Mouse (Mus musculus) stomach, embryonic 14.5 days (tissue): Measurements from ENCODE around the gene Cd6. TPM values are rescaled to one million over a fixed set of nuclear protein-coding genes. Genes with fewer than 3 reads are reported as not detected.

ENCODE experiments used
- ATAC-seq: fragments of 200-750 bp; cut with Nextera tagmentation; 2 replicates; pipeline ENCODE4 v1.8.0; 2017; ENCODE audit warnings: low read depth, moderate TSS enrichment; ENCODE audit not compliant: insufficient number of reproducible peaks, insufficient read depth, low FRiP score
- H3K27ac ChIP-seq: fragments of 300-500 bp; sonication (generic); 2 replicates; pipeline ENCODE4 v1.5.1; 2014; ENCODE audit warnings: mild to moderate bottlenecking, low read length, moderate library complexity, mixed read lengths
- H3K27me3 ChIP-seq: fragments of 300-500 bp; sonication (generic); 2 replicates; pipeline ENCODE4 v1.6.1; 2014; ENCODE audit warnings: low read length, control low read depth, mixed read lengths; ENCODE audit not compliant: control insufficient read depth, insufficient read depth
- H3K36me3 ChIP-seq: fragments of 300-500 bp; sonication (generic); 2 replicates; pipeline ENCODE4 v1.6.1; 2014; ENCODE audit warnings: mild to moderate bottlenecking, control low read depth, low read length, moderate library complexity, mixed read lengths; ENCODE audit not compliant: control insufficient read depth, insufficient read depth
- H3K4me1 ChIP-seq: fragments of 300-500 bp; sonication (generic); 2 replicates; pipeline ENCODE4 v1.6.1; 2014; ENCODE audit warnings: low read length, control low read depth, mixed read lengths; ENCODE audit not compliant: control insufficient read depth, insufficient read depth
- H3K4me2 ChIP-seq: fragments of 300-500 bp; sonication (generic); replicated peaks from 2 replicates; pipeline ENCODE4 v1.6.1; 2014; ENCODE audit warnings: low read depth, low read length, control low read depth
- H3K4me3 ChIP-seq: fragments of 300-500 bp; sonication (generic); 2 replicates; pipeline ENCODE4 v1.5.1; 2014; ENCODE audit warnings: low read depth, low read length, control low read depth
- H3K9ac ChIP-seq: fragments of 300-500 bp; sonication (generic); replicated peaks from 2 replicates; pipeline ENCODE4 v1.6.1; 2014; ENCODE audit warnings: low read depth, mild to moderate bottlenecking, control low read depth, low read length, moderate library complexity, mixed read lengths
- H3K9me3 ChIP-seq: fragments of 300-500 bp; sonication (generic); 2 replicates; pipeline ENCODE4 v1.6.1; 2016; ENCODE audit warnings: low read depth, low read length, control low read depth; ENCODE audit not compliant: control insufficient read depth
- WGBS: fragments of 180-500 bp; shearing (Covaris S2); extraction: QIAGEN DNeasy Blood & Tissue Kit; methylation state at CpG from one replicate; pipeline ENCODE4 v1.1.7; 2014; 5-methylcytosine and 5-hydroxymethylcytosine counted together
- polyA plus RNA-seq: library from polyadenylated mRNA; unstranded; fragments of >200 nt; fragmentation: Nextera tagmentation; extraction: Ambion mirVana; gene quantifications from 2 replicates; pipeline ENCODE4 v1.2.1, GENCODE M21; 2014

Cd6 gene
- polyA plus RNA-seq, 1 experiment from 2014 or later = 0.58 TPM

- Histone ChIP-seq H3K4me3 (no peak overlapping the region), H3K4me2 (no peak overlapping the region), H3K9ac (no peak overlapping the region), H3K4me1 (no peaks in the 10 kb centered on the region), H3K27ac (no peak overlapping the region), H3K9me3 (no peaks in the 10 kb centered on the region), H3K36me3 (no peaks in the 10 kb centered on the region), H3K27me3 (no peaks in the 10 kb centered on the region)
- WGBS = 69% methylated on average over 10 of the region's 10 CpGs
- no peak for ATAC-seq
Measured at GRCm38 (mm10) chr19:10784796-10785459, 44.9 kb downstream of the Cd6 start.

- H3K4me2 ChIP-seq = no peak overlapping the region
- no peaks in the 10 kb centered on the region for H3K36me3 ChIP-seq
- WGBS = 49% methylated on average over 3 of the region's 3 CpGs
- H3K9me3 ChIP-seq = no peaks in the 10 kb centered on the region
- no peaks in the 10 kb centered on the region for H3K4me1 ChIP-seq
- ATAC-seq = no peak
- no peak overlapping the region for H3K4me3 ChIP-seq
- no peak overlapping the region for H3K27ac ChIP-seq
- H3K9ac ChIP-seq = no peak overlapping the region
- no peaks in the 10 kb centered on the region for H3K27me3 ChIP-seq
Measured at GRCm38 (mm10) chr19:10784061-10784460, 45.8 kb downstream of the Cd6 start.

GRCm38 (mm10) chr19:10783168-10783567, 46.7 kb downstream of the Cd6 start:
- Histone ChIP-seq H3K4me1 (no peaks in the 10 kb centered on the region), H3K9me3 (no peaks in the 10 kb centered on the region), H3K36me3 (no peaks in the 10 kb centered on the region), H3K4me2 (no peak overlapping the region), H3K27me3 (no peaks in the 10 kb centered on the region), H3K27ac (no peak overlapping the region), H3K4me3 (no peak overlapping the region), H3K9ac (no peak overlapping the region)
- ATAC-seq = no peak
- 73% methylated on average over 4 of the region's 4 CpGs for WGBS

GRCm38 (mm10) chr19:10781641-10782040, 48.2 kb downstream of the Cd6 start:
- WGBS = 77% methylated on average over 4 of the region's 4 CpGs
- ATAC-seq = no peak
- H3K27ac ChIP-seq = no peak overlapping the region
- H3K27me3 ChIP-seq = no peaks in the 10 kb centered on the region
- no peak overlapping the region for H3K4me3 ChIP-seq
- H3K36me3 ChIP-seq = no peaks in the 10 kb centered on the region
- H3K9ac ChIP-seq = no peak overlapping the region
- H3K4me2 ChIP-seq = no peak overlapping the region
- H3K4me1 ChIP-seq = no peaks in the 10 kb centered on the region
- H3K9me3 ChIP-seq = no peaks in the 10 kb centered on the region

- H3K27ac ChIP-seq = no peak overlapping the region
- WGBS = 76% methylated on average over 4 of the region's 4 CpGs
- no peaks in the 10 kb centered on the region for H3K36me3 ChIP-seq
- ATAC-seq = no peak
- no peak overlapping the region for H3K9ac ChIP-seq
- H3K9me3 ChIP-seq = no peaks in the 10 kb centered on the region
- no peak overlapping the region for H3K4me3 ChIP-seq
- H3K4me1 ChIP-seq = no peaks in the 10 kb centered on the region
- H3K27me3 ChIP-seq = no peaks in the 10 kb centered on the region
- no peak overlapping the region for H3K4me2 ChIP-seq
Measured at GRCm38 (mm10) chr19:10776906-10777305, 53.0 kb downstream of the Cd6 start.

GRCm38 (mm10) chr19:10774141-10774540, 55.7 kb downstream of the Cd6 start:
- Histone ChIP-seq H3K9me3 (no peaks in the 10 kb centered on the region), H3K27me3 (no peaks in the 10 kb centered on the region), H3K4me2 (no peak overlapping the region), H3K4me1 (no peaks in the 10 kb centered on the region), H3K4me3 (no peak overlapping the region), H3K9ac (no peak overlapping the region), H3K36me3 (no peaks in the 10 kb centered on the region), H3K27ac (no peak overlapping the region)
- WGBS = 94% methylated on average over 6 of the region's 6 CpGs
- no peak for ATAC-seq

- H3K4me2 ChIP-seq = no peak overlapping the region
- no peak overlapping the region for H3K4me3 ChIP-seq
- H3K9ac ChIP-seq = no peak overlapping the region
- 66% methylated on average over 7 of the region's 7 CpGs for WGBS
- no peaks in the 10 kb centered on the region for H3K36me3 ChIP-seq
- H3K27ac ChIP-seq = no peak overlapping the region
- no peaks in the 10 kb centered on the region for H3K27me3 ChIP-seq
- no peaks in the 10 kb centered on the region for H3K9me3 ChIP-seq
- no peaks in the 10 kb centered on the region for H3K4me1 ChIP-seq
- ATAC-seq = no peak
Measured at GRCm38 (mm10) chr19:10773384-10773783, 56.5 kb downstream of the Cd6 start.

- no peak overlapping the region for H3K4me2 ChIP-seq
- H3K27ac ChIP-seq = no peak overlapping the region
- 92% methylated on average over 10 of the region's 10 CpGs for WGBS
- H3K9ac ChIP-seq = no peak overlapping the region
- H3K4me3 ChIP-seq = no peak overlapping the region
- H3K9me3 ChIP-seq = no peaks in the 10 kb centered on the region
- no peaks in the 10 kb centered on the region for H3K36me3 ChIP-seq
- H3K4me1 ChIP-seq = no peaks in the 10 kb centered on the region
- ATAC-seq = no peak
- H3K27me3 ChIP-seq = no peaks in the 10 kb centered on the region
Measured at GRCm38 (mm10) chr19:10772866-10773265, 57.0 kb downstream of the Cd6 start.

- Histone ChIP-seq H3K4me2 (no peak overlapping the region), H3K4me1 (no peaks in the 10 kb centered on the region), H3K27me3 (no peaks in the 10 kb centered on the region), H3K36me3 (no peaks in the 10 kb centered on the region), H3K9me3 (no peaks in the 10 kb centered on the region), H3K27ac (no peak overlapping the region), H3K9ac (no peak overlapping the region), H3K4me3 (no peak overlapping the region)
- no peak for ATAC-seq
- 75% methylated on average over 7 of the region's 7 CpGs for WGBS
Measured at GRCm38 (mm10) chr19:10771995-10772394, 57.9 kb downstream of the Cd6 start.
